Mouse (Mus musculus) 416B (cell line): ENCODE data around the gene Ccl2.
A peak's percentile ranks its signal among the peaks of the same experiment; 100 is the strongest.

Source experiments
- DNase-seq: peaks from one replicate; pipeline ENCODE4 v3.0.0; 2011; ENCODE audit warnings: low read depth

Ccl2 gene

GRCm38 (mm10) chr11:82035857-82036256 lies 486 bp downstream of the Ccl2 start:
- DNase-seq, result no peak

DNA sequence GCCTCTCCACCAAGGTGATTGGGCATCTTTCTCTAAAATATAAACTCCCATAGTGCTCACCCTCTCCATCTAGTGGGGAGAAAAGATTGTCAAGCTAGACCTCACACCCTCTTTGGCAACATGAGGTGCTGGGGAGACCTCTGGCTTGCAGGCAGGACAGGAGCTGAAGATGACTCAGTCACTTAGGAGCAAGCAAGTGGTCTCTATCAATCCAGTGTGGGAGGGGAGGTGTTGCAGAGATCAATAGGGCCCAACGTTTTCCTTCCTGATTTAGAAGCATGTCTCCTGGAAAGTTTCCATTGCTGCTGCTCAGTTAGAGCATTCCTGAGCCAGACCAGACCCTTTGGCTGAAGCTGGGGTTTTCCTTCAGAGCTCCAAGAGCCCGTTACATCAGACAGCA lies 3.2 kb downstream of the Ccl2 start, which contains the start of gene Gm17268:
Gene Gm17268, minus strand, starts transcription at position 28 of the 400 bp plus-strand sequence.
- peak; percentile 50 for DNase-seq

DNA sequence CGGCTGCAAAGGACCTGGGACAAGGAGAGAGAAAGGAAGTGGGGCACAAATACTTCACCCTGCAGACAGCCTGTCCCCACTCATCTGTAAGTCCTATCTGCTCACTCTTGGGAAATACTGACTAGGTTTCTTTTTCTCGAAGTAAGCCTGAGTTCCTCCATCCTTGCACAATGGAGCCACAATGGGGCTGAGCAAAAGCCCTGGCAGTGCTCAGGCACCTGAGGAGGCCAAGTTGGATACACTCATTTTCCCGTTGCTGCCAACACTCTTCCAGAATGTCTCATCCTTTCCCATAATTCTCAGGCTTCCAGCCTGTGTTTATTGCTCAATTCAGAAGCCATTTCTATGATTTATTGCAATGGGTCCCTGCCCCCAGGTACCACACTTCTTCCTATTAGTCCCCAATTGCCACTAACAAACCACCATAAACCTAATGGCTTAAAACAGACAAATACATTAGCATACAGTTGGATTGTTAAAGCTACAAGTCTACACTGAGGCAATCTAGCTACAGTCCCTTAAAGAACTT lies 3.8 kb downstream of the Ccl2 start:
- peak; percentile 33 for DNase-seq

- DNase-seq, result peak; percentile 99
These were observed 6.3 kb downstream of the Ccl2 start for GRCm38 (mm10) chr11:82041671-82042080.

GRCm38 (mm10) chr11:82045471-82045870 lies 10.1 kb downstream of the Ccl2 start, which contains the start of gene Ccl7:
TSS of gene Ccl7 (plus strand) at chr11:82045712.
- DNase-seq, result no peak

GRCm38 (mm10) chr11:82047746-82048415 lies 12.5 kb downstream of the Ccl2 start:
- peak; percentile 83 for DNase-seq

GRCm38 (mm10) chr11:82053849-82054248 lies 18.5 kb downstream of the Ccl2 start:
- DNase-seq, result no peak

GRCm38 (mm10) chr11:82057646-82058045 lies 22.3 kb downstream of the Ccl2 start, which contains the start of gene Ccl11:
TSS of gene Ccl11 (plus strand) at chr11:82057823.
- DNase-seq, result no peak

- DNase-seq, result no peak
These were observed 26.9 kb downstream of the Ccl2 start for GRCm38 (mm10) chr11:82062226-82062625.

GRCm38 (mm10) chr11:82063454-82063853 lies 28.1 kb downstream of the Ccl2 start:
- DNase-seq, result no peak

DNA sequence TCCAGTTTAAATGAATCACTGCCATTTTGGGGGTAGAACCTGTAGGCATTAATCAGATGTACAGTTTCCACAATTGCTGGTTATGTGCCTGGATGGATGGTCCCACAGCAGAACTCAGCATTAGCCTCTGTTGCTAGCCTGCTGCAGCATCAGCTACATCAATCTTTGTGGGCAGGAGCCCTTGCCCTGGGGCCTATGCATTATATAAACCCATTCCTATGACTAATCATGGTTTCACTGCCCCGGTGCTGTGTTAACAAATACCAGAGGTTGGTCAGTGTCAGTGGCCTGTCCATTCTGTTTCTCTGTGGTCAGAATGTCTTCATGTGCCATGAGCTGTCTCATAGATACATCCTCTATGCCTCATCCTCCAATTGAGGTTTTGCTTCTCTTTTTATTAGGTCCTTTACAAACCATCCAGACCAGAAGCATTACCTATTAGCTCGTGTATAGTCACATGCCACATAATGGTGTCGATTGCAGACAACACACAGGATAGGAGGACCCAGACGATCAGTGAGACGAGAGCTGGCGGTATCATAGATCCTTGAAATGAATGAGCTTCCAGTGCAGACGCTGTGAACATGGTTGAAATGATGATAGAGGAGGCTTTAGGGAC lies 31.7 kb downstream of the Ccl2 start:
- peak; percentile 52 for DNase-seq

GRCm38 (mm10) chr11:82071076-82071475 lies 35.7 kb downstream of the Ccl2 start:
- no peak for DNase-seq

GRCm38 (mm10) chr11:82072374-82072773 lies 37.0 kb downstream of the Ccl2 start:
- peak; percentile 54 for DNase-seq

GRCm38 (mm10) chr11:82072984-82073383 lies 37.6 kb downstream of the Ccl2 start:
- DNase-seq, result no peak

GRCm38 (mm10) chr11:82073686-82074085 lies 38.3 kb downstream of the Ccl2 start:
- no peak for DNase-seq

DNA sequence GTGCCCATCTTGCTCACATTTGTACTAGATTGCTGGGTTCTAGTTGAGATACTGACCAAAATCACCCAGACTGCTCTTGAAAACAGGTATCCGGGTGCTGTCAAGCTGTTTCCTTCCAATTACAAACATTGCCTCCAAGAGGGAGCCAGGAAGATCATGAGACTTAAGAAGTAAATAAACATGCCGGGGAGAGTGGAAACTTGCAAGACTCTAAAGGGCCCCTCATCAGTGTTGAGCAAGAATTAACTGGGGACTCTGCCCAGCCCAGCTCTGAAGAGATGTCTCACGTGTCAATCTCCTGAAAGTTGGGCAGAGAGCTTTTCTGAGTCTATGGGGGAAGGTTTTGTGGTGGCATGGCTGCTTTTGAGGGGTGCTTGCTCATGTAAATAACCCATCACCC lies 41.7 kb downstream of the Ccl2 start:
- no peak for DNase-seq

- DNase-seq, result no peak
These were observed 42.9 kb downstream of the Ccl2 start for GRCm38 (mm10) chr11:82078136-82078730.

DNA sequence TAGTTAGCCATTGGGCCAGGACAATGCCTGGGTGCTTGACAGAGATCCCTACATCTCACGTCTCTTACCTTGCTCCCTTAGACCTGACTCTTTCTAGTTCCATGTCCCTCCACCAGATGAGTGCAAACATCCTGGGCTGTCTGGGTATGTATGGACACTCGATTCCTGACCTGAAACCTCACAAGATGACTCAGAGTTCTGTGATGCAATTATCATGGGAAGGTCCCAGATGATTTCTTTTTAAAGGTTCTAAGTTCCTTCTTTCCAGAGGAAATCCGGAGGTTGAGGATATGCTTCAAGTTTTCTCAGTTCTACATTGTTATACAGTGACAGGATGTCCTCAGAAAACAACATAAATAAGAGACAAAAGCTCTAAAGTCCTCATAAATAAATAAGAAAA lies 45.5 kb downstream of the Ccl2 start:
- DNase-seq, result no peak

GRCm38 (mm10) chr11:82084360-82084759 lies 49.0 kb downstream of the Ccl2 start:
- DNase-seq, result no peak
